Mouse (Mus musculus): ENCODE measurements at regions not wholly inside any gene's neighbourhood (a gene's known extent, or its start where the extent isn't known, plus 50 kb on each side); places are given as distances from the start of the nearest gene placed in this dataset.

DNA sequence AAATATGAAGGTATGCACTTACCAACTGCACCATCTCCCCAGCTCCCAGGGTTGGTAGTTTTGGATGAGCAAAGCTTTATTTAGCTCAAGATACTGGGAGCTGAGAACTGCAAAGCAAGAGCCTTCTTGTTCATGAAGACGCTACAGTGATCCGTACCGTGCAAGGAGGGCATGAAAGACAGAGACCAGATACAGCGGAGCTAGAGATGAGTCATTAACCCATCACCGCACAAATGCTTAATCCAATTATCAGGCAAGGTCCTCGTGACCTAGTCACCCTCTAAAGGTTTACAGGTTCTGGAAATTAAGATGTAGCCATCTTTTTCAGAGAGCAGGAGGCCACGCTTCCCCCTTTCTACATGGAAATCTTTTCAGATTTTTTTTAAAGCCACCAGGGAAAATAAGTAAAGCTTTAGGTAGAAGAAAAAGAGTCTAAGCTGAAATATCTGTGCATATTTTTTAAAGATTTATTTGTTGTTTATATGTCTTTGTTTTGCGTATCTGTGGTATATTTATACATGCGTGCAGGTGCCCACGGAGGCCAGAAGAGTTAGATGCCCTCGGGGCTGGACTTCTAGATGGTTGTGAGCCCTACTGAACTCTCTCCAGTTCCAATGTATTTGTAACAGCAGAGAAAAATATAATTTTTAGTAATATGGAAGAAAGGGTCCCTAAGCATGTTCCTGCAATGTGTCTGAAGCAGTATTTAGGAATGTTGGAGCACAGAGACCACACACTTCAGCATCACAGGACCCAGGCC lies 200.0 kb upstream of the Klf3 start:
- Histone ChIP-seq H3K9ac (ENCODE audit: low read depth, low read length) (no peak overlapping the region), H3K27me3 (replicated peaks; ENCODE audit: control insufficient read depth, insufficient read depth, low read length) (no peaks in the 10 kb centered on the region), H3K4me3 (ENCODE audit: low read depth, low read length) (no peak overlapping the region), H3K4me1 (replicated peaks; ENCODE audit: control insufficient read depth, insufficient read depth, low read length) (0 out of 2 replicates have a peak, but pooled peaks cover 15% of the 10 kb centered on the region), H3K36me3 (ENCODE audit: control insufficient read depth, insufficient read depth) (no peaks in the 10 kb centered on the region), H3K27ac (ENCODE audit: low read depth, low read length) (no peak overlapping the region), H3K4me2 (replicated peaks; ENCODE audit: low read depth) (no peak overlapping the region), H3K9me3 (ENCODE audit: control insufficient read depth) (no peaks in the 10 kb centered on the region)
- 86% methylated on average over 11 of the region's 11 CpGs for WGBS
- TF ChIP-seq CTCF (IDR thresholded peaks at IDR 0.05; ENCODE audit: low read depth) = no peak
- no peak for ATAC-seq

DNA sequence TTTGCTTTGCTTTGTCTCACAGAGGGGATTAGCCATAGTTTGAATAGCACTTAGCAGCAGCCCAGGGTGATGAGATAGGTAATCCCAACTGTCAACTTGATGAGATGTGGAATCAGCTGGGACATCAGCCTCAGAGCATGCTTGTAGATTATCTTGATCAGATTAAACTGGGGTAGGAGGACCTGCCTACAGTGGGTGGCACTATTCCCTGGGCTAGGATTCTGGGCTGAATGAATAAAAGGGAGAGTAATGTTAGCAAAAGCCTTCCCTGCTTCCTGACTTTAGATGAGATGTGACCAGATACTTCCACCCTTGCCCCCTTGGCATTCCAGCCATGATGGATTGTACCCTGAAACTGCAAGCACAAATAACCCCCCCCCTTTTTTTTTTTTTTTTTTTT lies 198.0 kb upstream of the Klf3 start:
- TF ChIP-seq CTCF (IDR thresholded peaks at IDR 0.05; ENCODE audit: low read depth) = no peak
- Histone ChIP-seq H3K9me3 (ENCODE audit: control insufficient read depth) (no peaks in the 10 kb centered on the region), H3K4me2 (replicated peaks; ENCODE audit: low read depth) (no peak overlapping the region), H3K36me3 (ENCODE audit: control insufficient read depth, insufficient read depth) (no peaks in the 10 kb centered on the region), H3K27ac (ENCODE audit: low read depth, low read length) (no peak overlapping the region), H3K27me3 (replicated peaks; ENCODE audit: control insufficient read depth, insufficient read depth, low read length) (no peaks in the 10 kb centered on the region), H3K9ac (ENCODE audit: low read depth, low read length) (no peak overlapping the region), H3K4me3 (ENCODE audit: low read depth, low read length) (no peak overlapping the region), H3K4me1 (replicated peaks; ENCODE audit: control insufficient read depth, insufficient read depth, low read length) (0 out of 2 replicates have a peak, but pooled peaks cover 9% of the 10 kb centered on the region)
- ATAC-seq = no peak

DNA sequence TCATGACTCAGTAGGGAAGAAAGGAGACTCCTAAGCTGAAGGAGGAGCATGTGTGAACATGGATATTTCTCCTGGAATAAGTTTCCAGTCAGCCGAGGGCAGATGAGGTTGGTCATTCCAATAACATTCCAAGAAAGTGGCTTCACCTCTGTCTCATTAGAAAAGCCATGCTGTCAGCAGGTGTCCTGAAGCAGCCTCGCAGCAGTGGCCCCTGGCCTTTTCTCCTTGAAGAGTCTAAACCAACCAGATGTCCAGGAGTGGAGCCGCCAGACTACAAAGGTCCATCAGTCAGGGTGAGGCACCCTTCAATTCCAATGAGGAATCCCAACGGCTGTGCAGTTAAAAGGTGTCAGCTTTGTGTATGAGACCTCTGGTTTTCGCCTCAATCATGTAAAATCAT lies 197.2 kb upstream of the Klf3 start:
- Histone ChIP-seq H3K9ac (ENCODE audit: low read depth, low read length) (no peak overlapping the region), H3K4me1 (replicated peaks; ENCODE audit: control insufficient read depth, insufficient read depth, low read length) (0 out of 2 replicates have a peak, but pooled peaks cover 11% of the 10 kb centered on the region), H3K27ac (ENCODE audit: low read depth, low read length) (no peak overlapping the region), H3K9me3 (ENCODE audit: control insufficient read depth) (no peaks in the 10 kb centered on the region), H3K4me3 (ENCODE audit: low read depth, low read length) (no peak overlapping the region), H3K4me2 (replicated peaks; ENCODE audit: low read depth) (no peak overlapping the region), H3K36me3 (ENCODE audit: control insufficient read depth, insufficient read depth) (no peaks in the 10 kb centered on the region), H3K27me3 (replicated peaks; ENCODE audit: control insufficient read depth, insufficient read depth, low read length) (no peaks in the 10 kb centered on the region)
- ATAC-seq = no peak
- 52% methylated on average over 5 of the region's 5 CpGs for whole genome bisulfite sequencing
- TF ChIP-seq CTCF (IDR thresholded peaks at IDR 0.05; ENCODE audit: low read depth) = no peak

DNA sequence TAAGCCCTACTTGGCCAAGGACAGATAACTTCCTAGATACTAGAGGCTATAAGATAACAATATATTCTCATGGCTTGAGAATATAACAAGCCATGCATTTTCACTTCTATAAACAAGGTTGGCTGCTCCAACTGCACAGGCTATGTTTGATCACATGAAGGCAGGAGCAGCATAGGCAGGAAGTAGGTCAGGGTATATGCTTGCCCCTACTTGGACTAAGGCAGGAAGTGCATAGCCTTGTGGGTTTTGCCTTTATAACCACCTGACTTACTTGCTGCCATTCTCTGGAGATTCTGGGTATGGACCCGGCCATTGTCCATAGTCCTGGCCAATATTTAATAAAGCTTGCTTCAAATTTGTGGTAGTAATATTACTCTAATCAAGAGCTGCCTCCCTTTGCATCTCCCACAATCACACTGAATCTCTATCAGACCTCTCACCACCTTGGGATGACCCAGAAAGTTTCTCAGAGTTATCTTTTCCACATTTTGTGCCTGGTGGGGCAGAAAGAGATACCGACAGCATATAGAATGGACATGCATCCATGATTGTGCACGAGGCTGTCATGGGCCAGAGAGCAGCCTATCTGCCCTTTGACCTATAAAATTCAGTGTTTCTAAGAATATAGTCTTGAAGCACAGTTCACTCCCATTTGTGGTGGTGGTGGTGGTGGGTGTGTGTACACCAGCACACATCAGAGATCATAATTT lies 193.7 kb upstream of the Klf3 start:
- H3K27ac ChIP-seq (ENCODE audit: low read depth, low read length) = no peak overlapping the region; the same call in 1 of the 2 replicates
- 0 out of 2 replicates have a peak, but pooled peaks cover 11% of the 10 kb centered on the region for H3K4me1 ChIP-seq (replicated peaks; ENCODE audit: control insufficient read depth, insufficient read depth, low read length)
- no peak for ATAC-seq
- H3K4me3 ChIP-seq (ENCODE audit: low read depth, low read length) = no peak overlapping the region
- no peaks in the 10 kb centered on the region for H3K9me3 ChIP-seq (ENCODE audit: control insufficient read depth)
- H3K4me2 ChIP-seq (replicated peaks; ENCODE audit: low read depth) = no peak overlapping the region
- TF ChIP-seq CTCF (IDR thresholded peaks at IDR 0.05; ENCODE audit: low read depth) = no peak
- 82% methylated on average over 3 of the region's 3 CpGs for WGBS
- H3K27me3 ChIP-seq (replicated peaks; ENCODE audit: control insufficient read depth, insufficient read depth, low read length) = no peaks in the 10 kb centered on the region
- H3K36me3 ChIP-seq (ENCODE audit: control insufficient read depth, insufficient read depth) = no peaks in the 10 kb centered on the region
- no peak overlapping the region for H3K9ac ChIP-seq (ENCODE audit: low read depth, low read length)

DNA sequence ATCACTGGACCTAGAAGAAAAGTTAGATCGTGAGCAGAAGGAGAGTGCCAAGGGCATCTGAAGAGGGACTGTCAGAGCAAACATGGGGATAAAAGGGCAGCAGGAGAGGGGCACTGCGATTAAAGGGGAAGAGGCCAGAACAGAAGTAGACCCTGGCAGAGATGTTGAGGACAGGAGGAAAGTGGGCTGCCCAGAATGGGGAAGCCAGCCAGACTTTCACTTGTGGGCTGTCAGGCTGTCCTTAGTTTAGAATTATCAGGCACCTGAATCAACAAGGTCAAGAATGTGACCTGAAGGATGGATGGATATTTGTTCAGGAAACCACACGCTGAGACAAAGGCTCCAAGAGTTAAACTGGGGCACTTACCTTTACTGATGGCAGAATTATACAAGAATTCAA lies 193.0 kb upstream of the Klf3 start:
- Histone ChIP-seq H3K9ac (ENCODE audit: low read depth, low read length) (no peak overlapping the region), H3K4me3 (ENCODE audit: low read depth, low read length) (no peak overlapping the region), H3K27ac (ENCODE audit: low read depth, low read length) (no peak overlapping the region; the same call in 1 of the 2 replicates), H3K9me3 (ENCODE audit: control insufficient read depth) (no peaks in the 10 kb centered on the region), H3K36me3 (ENCODE audit: control insufficient read depth, insufficient read depth) (no peaks in the 10 kb centered on the region), H3K4me2 (replicated peaks; ENCODE audit: low read depth) (no peak overlapping the region), H3K4me1 (replicated peaks; ENCODE audit: control insufficient read depth, insufficient read depth, low read length) (0 out of 2 replicates have a peak, but pooled peaks cover 11% of the 10 kb centered on the region), H3K27me3 (replicated peaks; ENCODE audit: control insufficient read depth, insufficient read depth, low read length) (no peaks in the 10 kb centered on the region)
- TF ChIP-seq CTCF (IDR thresholded peaks at IDR 0.05; ENCODE audit: low read depth) = no peak
- 32% methylated on average over 3 of the region's 3 CpGs for WGBS
- ATAC-seq = no peak

DNA sequence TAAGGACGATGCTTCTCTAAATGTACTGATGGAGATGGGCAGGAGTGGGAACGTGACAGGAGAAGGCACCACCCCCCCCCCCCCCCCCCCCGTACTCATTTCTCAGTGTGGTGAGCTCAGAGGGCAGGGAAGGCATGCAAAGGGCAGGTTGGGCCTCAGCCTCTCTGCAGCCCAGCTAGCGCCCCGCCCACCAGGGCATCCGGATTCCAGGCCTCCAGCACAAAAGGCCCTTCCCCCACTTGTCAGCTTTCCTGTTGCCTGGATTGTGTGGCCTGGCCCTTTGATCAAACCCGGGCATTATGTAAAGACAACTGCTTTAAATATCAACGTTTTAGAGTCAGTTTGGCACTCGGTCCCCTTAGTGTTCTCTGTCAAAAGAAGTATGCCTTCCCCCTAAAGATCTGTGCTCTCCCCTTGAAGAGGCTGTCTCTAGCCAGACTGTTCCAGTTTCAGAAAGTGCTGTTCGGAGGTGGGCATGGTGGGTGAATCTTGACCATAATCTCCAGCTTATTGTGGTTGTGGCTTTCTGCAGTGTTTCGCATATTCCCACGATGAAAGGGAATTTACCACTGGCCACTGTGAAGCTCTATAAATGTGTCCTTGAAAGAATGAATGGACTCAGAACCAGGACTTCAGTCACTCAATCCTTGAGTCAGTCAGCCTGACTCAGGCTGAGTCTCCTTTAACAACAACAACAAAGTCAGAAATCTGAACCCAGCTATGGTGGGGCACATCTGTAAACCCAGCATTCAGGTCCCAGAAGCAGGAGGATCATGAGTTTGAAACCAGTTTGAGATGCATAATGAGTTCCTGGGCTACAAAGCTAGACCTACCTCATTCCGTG lies 192.4 kb upstream of the Klf3 start:
- Histone ChIP-seq H3K36me3 (ENCODE audit: control insufficient read depth, insufficient read depth) (no peaks in the 10 kb centered on the region), H3K27ac (ENCODE audit: low read depth, low read length) (no peak overlapping the region; the same call in 1 of the 2 replicates), H3K9ac (ENCODE audit: low read depth, low read length) (no peak overlapping the region), H3K4me2 (replicated peaks; ENCODE audit: low read depth) (no peak overlapping the region), H3K4me1 (replicated peaks; ENCODE audit: control insufficient read depth, insufficient read depth, low read length) (0 out of 2 replicates have a peak, but pooled peaks cover 8% of the 10 kb centered on the region), H3K4me3 (ENCODE audit: low read depth, low read length) (no peak overlapping the region), H3K27me3 (replicated peaks; ENCODE audit: control insufficient read depth, insufficient read depth, low read length) (no peaks in the 10 kb centered on the region), H3K9me3 (ENCODE audit: control insufficient read depth) (no peaks in the 10 kb centered on the region)
- no peak for TF ChIP-seq CTCF (IDR thresholded peaks at IDR 0.05; ENCODE audit: low read depth)
- ATAC-seq = peak; percentile 76
- 23% methylated on average over 12 of the region's 13 CpGs for WGBS

Data from intestine, postnatal 0 days (tissue).